Mouse (Mus musculus): ENCODE data around the gene Mylpf. TPM values are rescaled to one million over a fixed set of nuclear protein-coding genes. Genes with fewer than 3 reads are reported as not detected.
"Not testable (repeated sequence)": the region's sequence is repeated elsewhere in the genome, so short reads cannot be mapped to it uniquely, and the experiment has no call there.

Gene Mylpf
- total and polyA plus RNA-seq, 3 experiments, result 0.74 to 3.5 (median 3.5) TPM

DNA sequence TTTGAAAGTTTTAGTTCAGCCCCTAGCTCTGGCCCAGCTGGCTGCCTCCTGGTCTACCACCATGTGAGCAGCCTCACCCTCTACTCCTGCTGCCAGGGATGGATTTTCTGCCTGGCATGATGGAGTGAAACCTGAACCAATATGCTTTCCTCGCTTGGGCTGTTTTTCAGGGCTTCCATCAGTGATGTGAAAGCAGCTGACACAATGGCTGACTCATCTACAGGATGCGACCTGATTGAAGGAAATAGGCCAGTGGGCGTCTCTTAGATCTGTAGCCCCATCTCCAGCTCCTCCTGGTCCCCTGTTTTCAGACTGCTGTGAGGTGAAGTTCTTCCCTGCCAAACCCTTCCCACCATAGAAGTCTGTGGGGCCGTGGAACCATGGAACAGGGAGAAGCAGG lies 31.8 kb upstream of the Mylpf start:
- H3K4me3 ChIP-seq, result no peak overlapping the region
- no peaks in the 10 kb centered on the region for H3K4me1 ChIP-seq (ENCODE audit: control insufficient read depth, insufficient read depth, low read length)
- TF ChIP-seq EP300 (IDR thresholded peaks at IDR 0.05; ENCODE audit: insufficient read depth, low read depth, low read length) (no peak), POLR2A (IDR thresholded peaks at IDR 0.05; ENCODE audit: insufficient read depth, low read depth, low read length) (no peak), CTCF (IDR thresholded peaks at IDR 0.05) (no peak)
- no peak for DNase-seq
- H3K36me3 ChIP-seq (ENCODE audit: control insufficient read depth, insufficient read depth, low read length), result no peaks in the 10 kb centered on the region
- H3K9ac ChIP-seq (ENCODE audit: low read depth, low read length), result no peak overlapping the region
- H3K27me3 ChIP-seq (ENCODE audit: control insufficient read depth, insufficient read depth, low read length), result no peaks in the 10 kb centered on the region
- intact Hi-C loops (cut with DNase I), result no loop called here
- WGBS, result 55% methylated on average over 4 of the region's 4 CpGs
- no peak overlapping the region for H3K27ac ChIP-seq
- no peaks in the 10 kb centered on the region for H3K79me2 ChIP-seq (replicated peaks; ENCODE audit: control insufficient read depth, insufficient read depth, low read length)

- intact Hi-C loops (cut with DNase I), result loop anchor here (5.0 kb wide), 1 partner anchor 58 kb away; the partner anchor contains the start of gene Qprt
- Histone ChIP-seq H3K9ac (ENCODE audit: low read depth, low read length) (no peak overlapping the region), H3K27me3 (ENCODE audit: control insufficient read depth, insufficient read depth, low read length) (no peaks in the 10 kb centered on the region), H3K79me2 (replicated peaks; ENCODE audit: control insufficient read depth, insufficient read depth, low read length) (no peaks in the 10 kb centered on the region), H3K36me3 (ENCODE audit: control insufficient read depth, insufficient read depth, low read length) (no peaks in the 10 kb centered on the region), H3K27ac (no peak overlapping the region), H3K4me3 (no peak overlapping the region), H3K4me1 (ENCODE audit: control insufficient read depth, insufficient read depth, low read length) (no peaks in the 10 kb centered on the region)
- 44% methylated on average over 2 of the region's 2 CpGs for WGBS
- TF ChIP-seq CTCF (IDR thresholded peaks at IDR 0.05), result no peak
- TF ChIP-seq EP300 (IDR thresholded peaks at IDR 0.05; ENCODE audit: insufficient read depth, low read depth, low read length), result no peak
- no peak for TF ChIP-seq POLR2A (IDR thresholded peaks at IDR 0.05; ENCODE audit: insufficient read depth, low read depth, low read length)
- no peak for DNase-seq
These were observed 27.9 kb upstream of the Mylpf start for GRCm38 (mm10) chr7:127180783-127181182.

DNA sequence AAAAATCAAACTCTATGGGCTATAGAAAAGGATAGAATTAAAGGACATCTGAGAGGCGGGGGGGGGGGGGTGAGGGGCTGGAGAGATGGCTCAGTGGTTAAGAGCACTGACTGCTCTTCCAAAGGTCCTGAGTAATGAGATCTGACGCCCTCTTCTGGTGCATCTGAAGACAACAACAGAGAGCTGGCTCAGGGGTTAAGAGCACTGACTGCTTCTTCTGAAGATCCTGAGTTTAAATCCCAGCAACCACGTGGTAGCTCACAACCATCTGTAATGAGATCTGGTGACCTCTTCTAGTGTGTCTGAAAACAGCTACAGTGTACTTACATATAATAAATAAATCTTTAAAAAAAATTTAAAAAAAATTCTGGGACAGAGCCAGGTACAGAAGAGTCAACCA lies 27.0 kb upstream of the Mylpf start:
- WGBS, result 39% methylated on average over 3 of the region's 3 CpGs
- not testable (repeated sequence) for H3K27me3 ChIP-seq (ENCODE audit: control insufficient read depth, insufficient read depth, low read length); H3K27ac ChIP-seq; H3K79me2 ChIP-seq (replicated peaks; ENCODE audit: control insufficient read depth, insufficient read depth, low read length); DNase-seq; H3K36me3 ChIP-seq (ENCODE audit: control insufficient read depth, insufficient read depth, low read length); H3K4me1 ChIP-seq (ENCODE audit: control insufficient read depth, insufficient read depth, low read length); H3K9ac ChIP-seq (ENCODE audit: low read depth, low read length); H3K4me3 ChIP-seq
- intact Hi-C loops (cut with DNase I), result loop anchor here (5.0 kb wide), 1 partner anchor 59 kb away; the partner anchor contains the start of gene Qprt

- Histone ChIP-seq H3K27me3 (ENCODE audit: control insufficient read depth, insufficient read depth, low read length) (no peaks in the 10 kb centered on the region), H3K4me1 (ENCODE audit: control insufficient read depth, insufficient read depth, low read length) (no peaks in the 10 kb centered on the region), H3K27ac (no peak overlapping the region), H3K4me3 (no peak overlapping the region), H3K79me2 (replicated peaks; ENCODE audit: control insufficient read depth, insufficient read depth, low read length) (no peaks in the 10 kb centered on the region), H3K9ac (ENCODE audit: low read depth, low read length) (no peak overlapping the region), H3K36me3 (ENCODE audit: control insufficient read depth, insufficient read depth, low read length) (no peaks in the 10 kb centered on the region)
- intact Hi-C loops (cut with DNase I), result loop anchor here (5.0 kb wide), 1 partner anchor 61 kb away; the partner anchor contains the start of gene Qprt
- TF ChIP-seq CTCF (IDR thresholded peaks at IDR 0.05) (no peak), POLR2A (IDR thresholded peaks at IDR 0.05; ENCODE audit: insufficient read depth, low read depth, low read length) (no peak), EP300 (IDR thresholded peaks at IDR 0.05; ENCODE audit: insufficient read depth, low read depth, low read length) (no peak)
- no peak for DNase-seq
- WGBS, result 75% methylated on average over 8 of the region's 8 CpGs
These were observed 25.3 kb upstream of the Mylpf start for GRCm38 (mm10) chr7:127183345-127183744.

DNA sequence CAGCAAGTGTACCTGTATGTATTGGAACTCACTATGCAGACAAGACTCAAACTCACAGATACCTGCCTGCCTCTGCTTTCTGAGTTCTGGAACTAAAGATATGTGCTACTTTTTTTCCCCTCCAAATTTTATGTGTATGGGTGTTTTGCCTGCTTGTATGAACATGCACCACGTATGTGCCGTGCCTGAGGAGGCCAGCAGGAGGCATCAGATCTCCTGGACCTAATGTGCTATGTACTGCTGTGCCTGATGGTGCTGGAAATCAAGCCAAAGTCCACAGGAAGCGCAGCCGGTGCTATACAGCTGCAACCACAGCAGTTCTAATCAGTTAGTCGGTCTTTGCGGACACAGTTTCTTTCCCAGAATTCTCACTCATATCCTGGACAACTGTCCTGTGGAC lies 24.9 kb upstream of the Mylpf start:
- Histone ChIP-seq H3K27ac (no peak overlapping the region), H3K4me1 (ENCODE audit: control insufficient read depth, insufficient read depth, low read length) (no peaks in the 10 kb centered on the region), H3K27me3 (ENCODE audit: control insufficient read depth, insufficient read depth, low read length) (no peaks in the 10 kb centered on the region), H3K9ac (ENCODE audit: low read depth, low read length) (no peak overlapping the region), H3K4me3 (no peak overlapping the region), H3K79me2 (replicated peaks; ENCODE audit: control insufficient read depth, insufficient read depth, low read length) (no peaks in the 10 kb centered on the region), H3K36me3 (ENCODE audit: control insufficient read depth, insufficient read depth, low read length) (no peaks in the 10 kb centered on the region)
- intact Hi-C loops (cut with DNase I), result loop anchor here (5.0 kb wide), 1 partner anchor 62 kb away; the partner anchor contains the start of gene Qprt
- TF ChIP-seq CTCF (IDR thresholded peaks at IDR 0.05) (peak; percentile 34), EP300 (IDR thresholded peaks at IDR 0.05; ENCODE audit: insufficient read depth, low read depth, low read length) (no peak)
- 55% methylated on average over 6 of the region's 6 CpGs for WGBS
- no peak for DNase-seq

GRCm38 (mm10) chr7:127184720-127185119 lies 24.0 kb upstream of the Mylpf start:
- intact Hi-C loops (cut with DNase I), result loop anchor here (5.0 kb wide), 1 partner anchor 62 kb away; the partner anchor contains the start of gene Qprt
- 0% methylated on average over 1 of the region's 1 CpGs for WGBS

More at GRCm38 (mm10) chr7:127184720-127185119, 24.0 kb upstream of the Mylpf start:
- no peaks in the 10 kb centered on the region for H3K79me2 ChIP-seq (replicated peaks; ENCODE audit: control insufficient read depth, insufficient read depth, low read length)
- no peaks in the 10 kb centered on the region for H3K36me3 ChIP-seq (ENCODE audit: control insufficient read depth, insufficient read depth, low read length)
- H3K27ac ChIP-seq, result no peak overlapping the region
- no peak overlapping the region for H3K9ac ChIP-seq (ENCODE audit: low read depth, low read length)
- H3K27me3 ChIP-seq (ENCODE audit: control insufficient read depth, insufficient read depth, low read length), result no peaks in the 10 kb centered on the region
- no peaks in the 10 kb centered on the region for H3K4me1 ChIP-seq (ENCODE audit: control insufficient read depth, insufficient read depth, low read length)
- TF ChIP-seq POLR2A (IDR thresholded peaks at IDR 0.05; ENCODE audit: insufficient read depth, low read depth, low read length) (no peak), CTCF (IDR thresholded peaks at IDR 0.05) (no peak), EP300 (IDR thresholded peaks at IDR 0.05; ENCODE audit: insufficient read depth, low read depth, low read length) (no peak)
- DNase-seq, result no peak
- no peak overlapping the region for H3K4me3 ChIP-seq
